In the genomic region with DNA sequence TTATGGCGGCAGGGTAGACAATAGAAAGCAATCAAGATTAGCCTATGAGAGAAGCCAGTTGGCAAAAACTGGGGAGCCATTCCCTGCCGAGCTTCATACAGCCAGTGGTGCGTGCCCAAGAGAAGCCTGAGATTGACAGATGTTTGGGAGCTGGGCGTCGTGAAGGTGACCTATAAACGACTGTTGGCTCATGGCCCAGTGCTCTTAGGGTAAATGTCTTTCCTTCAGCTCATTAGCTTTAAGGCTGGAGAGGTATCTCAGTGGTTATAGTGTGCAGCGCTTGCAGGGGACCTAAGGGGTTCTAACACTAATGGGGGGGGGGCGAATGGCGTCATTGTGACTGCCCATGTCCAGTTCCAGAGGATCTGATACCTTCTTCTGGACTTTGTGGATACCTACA, we compare ENCODE assay signal across 12 mouse cellular contexts. TPM values are rescaled to one million over a fixed set of nuclear protein-coding genes. Genes with fewer than 3 reads are reported as not detected.
A peak's percentile ranks its signal among the peaks of the same experiment; 100 is the strongest.
DNase-seq lines count a peak whose midpoint lies in the region; ATAC-seq lines count a peak whose summit lies in the region.
"Had no signal": no experiment of that assay in that cellular context is flagged by ENCODE, and none has a peak within 500 bp of the region (broad histone marks: within the 10 kb centered on the region; RNA-seq: fewer than 3 reads in every experiment).

No protein-coding gene starts in this region.

- no peak overlapping the region for H3K27ac ChIP-seq in hindbrain, embryonic 14.5 days
- H3K27ac ChIP-seq in hindbrain, embryonic 11.5 days (ENCODE audit: low read depth, low read length) = no peak overlapping the region
- H3K27ac ChIP-seq in liver, embryonic 11.5 days (ENCODE audit: low read depth, low read length) = peak overlapping the region; percentile 60; the same call in 1 of the 2 replicates
- H3K27ac ChIP-seq in intestine, embryonic 16.5 days (ENCODE audit: low read length) = peak overlapping the region; percentile 67; the same call in 1 of the 2 replicates
- peak overlapping the region; percentile 49; the same call in 1 of the 2 replicates for H3K27ac ChIP-seq in neural tube, embryonic 13.5 days (replicated peaks)

- no peaks in the 10 kb centered on the region for H3K9me3 ChIP-seq in hindbrain, embryonic 14.5 days (ENCODE audit: control insufficient read depth, low read length)
- no peaks in the 10 kb centered on the region for H3K9me3 ChIP-seq in hindbrain, embryonic 11.5 days (ENCODE audit: control insufficient read depth, low read length)
- no peaks in the 10 kb centered on the region for H3K9me3 ChIP-seq in liver, embryonic 11.5 days (ENCODE audit: control insufficient read depth, low read length)
- H3K9me3 ChIP-seq in intestine, embryonic 16.5 days (ENCODE audit: control insufficient read depth, low read length) = no peaks in the 10 kb centered on the region
- no peaks in the 10 kb centered on the region for H3K9me3 ChIP-seq in neural tube, embryonic 13.5 days
- H3K9me3 ChIP-seq: hindbrain, embryonic 15.5 days had no signal

- H3K27me3 ChIP-seq in hindbrain, embryonic 14.5 days (ENCODE audit: control insufficient read depth, insufficient read depth, low read length) = no peaks in the 10 kb centered on the region
- no peaks in the 10 kb centered on the region for H3K27me3 ChIP-seq in hindbrain, embryonic 11.5 days (ENCODE audit: control insufficient read depth, insufficient read depth, low read length)
- no peaks in the 10 kb centered on the region for H3K27me3 ChIP-seq in liver, embryonic 11.5 days (replicated peaks; ENCODE audit: control insufficient read depth, insufficient read depth, low read length)
- H3K27me3 ChIP-seq in intestine, embryonic 16.5 days (replicated peaks; ENCODE audit: control insufficient read depth, insufficient read depth, low read length) = no peaks in the 10 kb centered on the region
- no peaks in the 10 kb centered on the region for H3K27me3 ChIP-seq in neural tube, embryonic 13.5 days
- H3K27me3 ChIP-seq: hindbrain, embryonic 15.5 days had no signal

- H3K36me3 ChIP-seq in hindbrain, embryonic 14.5 days (replicated peaks; ENCODE audit: control insufficient read depth, insufficient read depth) = no peaks in the 10 kb centered on the region
- no peaks in the 10 kb centered on the region for H3K36me3 ChIP-seq in hindbrain, embryonic 11.5 days (ENCODE audit: control insufficient read depth, insufficient read depth, low read length)
- no peaks in the 10 kb centered on the region for H3K36me3 ChIP-seq in liver, embryonic 11.5 days (ENCODE audit: control insufficient read depth, insufficient read depth, low read length)
- H3K36me3 ChIP-seq in intestine, embryonic 16.5 days (ENCODE audit: control insufficient read depth, insufficient read depth, low read length) = no peaks in the 10 kb centered on the region
- no peaks in the 10 kb centered on the region for H3K36me3 ChIP-seq in neural tube, embryonic 13.5 days
- H3K36me3 ChIP-seq: hindbrain, embryonic 15.5 days had no signal

- H3K4me2 ChIP-seq in hindbrain, embryonic 14.5 days (replicated peaks) = no peak overlapping the region
- H3K4me2 ChIP-seq in hindbrain, embryonic 11.5 days (replicated peaks; ENCODE audit: low read depth, low read length) = no peak overlapping the region
- H3K4me2 ChIP-seq in liver, embryonic 11.5 days = no peak overlapping the region; the same call in 1 of the 2 replicates
- H3K4me2 ChIP-seq in intestine, embryonic 16.5 days (ENCODE audit: low read depth, low read length) = no peak overlapping the region; the same call in 1 of the 2 replicates
- no peak overlapping the region for H3K4me2 ChIP-seq in neural tube, embryonic 13.5 days

- ATAC-seq in hindbrain, embryonic 14.5 days (ENCODE audit: low FRiP score) = peak; percentile 53; the same call in 1 of the 2 replicates
- ATAC-seq in hindbrain, embryonic 11.5 days (ENCODE audit: low FRiP score) = no peak
- ATAC-seq in liver, embryonic 11.5 days (replicated peaks; ENCODE audit: low FRiP score) = no peak
- ATAC-seq in intestine, embryonic 16.5 days = no peak
- ATAC-seq in neural tube, embryonic 13.5 days (ENCODE audit: low read depth) = peak; percentile 40; the same call in 1 of the 2 replicates

- 57% methylated on average over 9 of the region's 9 CpGs for WGBS in hindbrain, embryonic 14.5 days
- WGBS in hindbrain, embryonic 11.5 days = 81% methylated on average over 9 of the region's 9 CpGs
- 83% methylated on average over 9 of the region's 9 CpGs for WGBS in liver, embryonic 11.5 days
- WGBS in intestine, embryonic 16.5 days = 81% methylated on average over 9 of the region's 9 CpGs
- WGBS in neural tube, embryonic 13.5 days = 56% methylated on average over 9 of the region's 9 CpGs

- H3K9ac ChIP-seq in hindbrain, embryonic 14.5 days = no peak overlapping the region
- no peak overlapping the region for H3K9ac ChIP-seq in hindbrain, embryonic 11.5 days (ENCODE audit: low read depth, low read length)
- H3K9ac ChIP-seq in liver, embryonic 11.5 days (ENCODE audit: low read depth, low read length) = no peak overlapping the region
- no peak overlapping the region for H3K9ac ChIP-seq in intestine, embryonic 16.5 days (ENCODE audit: low read depth, low read length)
- H3K9ac ChIP-seq in neural tube, embryonic 13.5 days = no peak overlapping the region

- 0 out of 2 replicates have a peak, but pooled peaks cover 4% of the 10 kb centered on the region for H3K4me1 ChIP-seq in hindbrain, embryonic 14.5 days (replicated peaks; ENCODE audit: control insufficient read depth, insufficient read depth, low read length)
- H3K4me1 ChIP-seq in hindbrain, embryonic 11.5 days (replicated peaks; ENCODE audit: control insufficient read depth, insufficient read depth, low read length) = no peaks in the 10 kb centered on the region
- peaks cover 4% of the 10 kb centered on the region for H3K4me1 ChIP-seq in liver, embryonic 11.5 days (replicated peaks; ENCODE audit: control insufficient read depth, insufficient read depth, low read length)
- peaks cover 12% of the 10 kb centered on the region for H3K4me1 ChIP-seq in intestine, embryonic 16.5 days (ENCODE audit: control insufficient read depth, insufficient read depth, low read length)
- H3K4me1 ChIP-seq in neural tube, embryonic 13.5 days (replicated peaks) = peaks cover 21% of the 10 kb centered on the region
- H3K4me1 ChIP-seq: hindbrain, embryonic 15.5 days had no signal

- H3K4me3 ChIP-seq in hindbrain, embryonic 14.5 days (replicated peaks; ENCODE audit: low read length) = no peak overlapping the region
- no peak overlapping the region for H3K4me3 ChIP-seq in hindbrain, embryonic 11.5 days (ENCODE audit: low read depth, low read length)
- H3K4me3 ChIP-seq in liver, embryonic 11.5 days (ENCODE audit: low read depth, low read length) = no peak overlapping the region
- no peak overlapping the region for H3K4me3 ChIP-seq in intestine, embryonic 16.5 days (ENCODE audit: low read length)
- no peak overlapping the region for H3K4me3 ChIP-seq in neural tube, embryonic 13.5 days

- no peak for DNase-seq in hindbrain, embryonic 14.5 days (ENCODE audit: low spot score)
- DNase-seq in hindbrain, embryonic 11.5 days (ENCODE audit: low spot score) = no peak
- DNase-seq in liver, embryonic 11.5 days (ENCODE audit: low spot score) = no peak
- DNase-seq in liver = no peak
- no peak for DNase-seq in spleen, postnatal 36 days (ENCODE audit: low spot score in 2 of 2)
- DNase-seq: cerebellum, adult 8-10 months; lung, postnatal 14 days; right cerebral cortex, postnatal 14 days; thymus, postnatal 25 days had no signal

RNA-seq across cellular contexts. Expression of a gene that starts 21.8 kb away (rescaled TPM):
- polyA plus RNA-seq in hindbrain, embryonic 14.5 days (2014; fragmentation: Nextera tagmentation; extraction: Ambion mirVana) = 143 and 150 TPM in 2 replicates
- 80.7 and 88.1 TPM in 2 replicates for polyA plus RNA-seq in hindbrain, embryonic 11.5 days (2014; fragmentation: Nextera tagmentation; extraction: Ambion mirVana)
- polyA plus RNA-seq in liver, embryonic 11.5 days (2014; fragmentation: Nextera tagmentation; extraction: Ambion mirVana) = 44.9 and 45.3 TPM in 2 replicates
- polyA plus RNA-seq in intestine, embryonic 16.5 days (2015; fragmentation: Nextera tagmentation; extraction: Ambion mirVana) = 75.1 and 75.4 TPM in 2 replicates
- polyA plus RNA-seq in neural tube, embryonic 13.5 days (2015; fragmentation: Nextera tagmentation; extraction: Ambion mirVana) = 153 and 155 TPM in 2 replicates

Comparison
In these comparisons a context has a peak if more than half of its experiments do, and no peak if none do; other contexts are left out.
1. ATAC-seq: peak in hindbrain, embryonic 14.5 days (single experiment) and neural tube, embryonic 13.5 days (single experiment); none in hindbrain, embryonic 11.5 days (single experiment), liver, embryonic 11.5 days (single experiment) and intestine, embryonic 16.5 days (single experiment).
2. H3K27ac ChIP-seq: peak in liver, embryonic 11.5 days (single experiment), intestine, embryonic 16.5 days (single experiment) and neural tube, embryonic 13.5 days (single experiment); none in hindbrain, embryonic 14.5 days (single experiment) and hindbrain, embryonic 11.5 days (single experiment).